Mouse (Mus musculus): Measurements from ENCODE around the gene Dct. TPM values are rescaled to one million over a fixed set of nuclear protein-coding genes. Genes with fewer than 3 reads are reported as not detected.

Dct gene
- total and polyA plus RNA-seq, 2 experiments from 2014 or later: 0.44 to 0.49 TPM

DNA sequence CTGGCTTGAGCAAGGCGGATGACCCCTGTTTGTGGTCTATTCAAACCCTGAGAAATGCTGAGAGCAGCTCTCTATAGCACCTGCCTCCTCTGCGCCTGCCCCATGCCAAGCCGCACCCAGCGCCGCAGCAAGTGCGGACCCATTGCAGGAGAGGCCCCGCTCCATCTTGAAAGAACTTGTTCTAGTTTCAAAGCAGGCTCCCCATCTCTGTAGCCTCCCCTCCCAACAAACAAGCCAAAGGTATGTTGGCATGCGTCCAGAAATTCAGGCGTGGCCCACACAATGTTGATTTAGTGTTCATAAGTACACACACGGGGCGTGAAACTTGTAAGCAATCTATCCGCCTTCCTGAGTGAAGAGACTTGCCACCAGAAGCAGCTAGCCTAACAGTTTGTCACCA lies 1.1 kb downstream of the Dct start:
- ATAC-seq (ENCODE audit: low FRiP score): no peak
- 93% methylated on average over 12 of the region's 12 CpGs for WGBS

GRCm38 (mm10) chr14:118050431-118050830 lies 1.6 kb downstream of the Dct start:
- H3K27me3 ChIP-seq (ENCODE audit: insufficient read depth, low read length): no peaks in the 10 kb centered on the region; the same call in 1 of the 2 replicates

More for the DNA sequence above, 1.1 kb downstream of the Dct start:
- Histone ChIP-seq H3K9me3 (ENCODE audit: low read length) (no peaks in the 10 kb centered on the region), H3K27me3 (ENCODE audit: insufficient read depth, low read length) (no peaks in the 10 kb centered on the region; the same call in 1 of the 2 replicates), H3K4me3 (ENCODE audit: low read depth, low read length) (no peak overlapping the region), H3K4me2 (ENCODE audit: low read depth, low read length, poor library complexity, severe bottlenecking) (no peak overlapping the region), H3K36me3 (ENCODE audit: insufficient read depth, low read length) (no peaks in the 10 kb centered on the region), H3K27ac (ENCODE audit: low read depth, low read length) (no peak overlapping the region), H3K4me1 (ENCODE audit: insufficient read depth, low read length) (peaks cover 3% of the 10 kb centered on the region; the same call in 1 of the 2 replicates), H3K9ac (replicated peaks; ENCODE audit: low read length, poor library complexity, severe bottlenecking) (no peak overlapping the region)
- TF ChIP-seq CTCF (IDR thresholded peaks at IDR 0.05): no peak
- no peak for DNase-seq (ENCODE audit: low spot score)

DNA sequence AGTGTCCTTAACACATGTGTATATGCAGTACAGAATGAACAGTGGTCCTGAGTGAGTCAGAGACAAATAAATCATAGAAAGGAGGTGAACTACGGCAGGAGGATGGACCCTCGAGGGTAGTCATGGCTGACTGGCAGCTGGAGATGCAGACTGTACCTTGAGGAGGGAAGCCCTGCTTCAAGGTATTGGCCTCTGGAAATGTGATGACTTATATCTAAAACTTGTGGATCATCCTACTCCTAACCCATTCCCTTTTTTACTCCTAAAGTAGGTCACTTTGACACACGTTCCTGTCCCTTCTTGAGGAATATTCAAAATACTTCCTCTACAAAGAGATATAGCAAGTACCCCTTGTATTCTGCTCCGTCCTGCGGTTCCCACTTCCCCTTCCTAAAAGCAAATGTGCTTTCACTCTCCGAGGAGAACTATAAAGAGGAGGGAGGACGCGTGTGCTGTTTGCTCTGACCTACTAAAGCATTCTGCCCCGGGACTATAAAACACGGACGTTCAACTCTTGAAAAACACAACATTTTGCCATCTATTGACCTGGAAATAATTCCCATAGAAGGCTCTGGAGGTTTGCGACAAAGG lies 2.3 kb downstream of the Dct start:
- peaks cover 3% of the 10 kb centered on the region; the same call in 1 of the 2 replicates for H3K4me1 ChIP-seq (ENCODE audit: insufficient read depth, low read length)
- H3K36me3 ChIP-seq (ENCODE audit: insufficient read depth, low read length): no peaks in the 10 kb centered on the region
- no peak overlapping the region for H3K4me3 ChIP-seq (ENCODE audit: low read depth, low read length)
- no peak overlapping the region for H3K4me2 ChIP-seq (ENCODE audit: low read depth, low read length, poor library complexity, severe bottlenecking)
- WGBS: 78% methylated on average over 12 of the region's 12 CpGs
- H3K27me3 ChIP-seq (ENCODE audit: insufficient read depth, low read length): no peaks in the 10 kb centered on the region
- no peaks in the 10 kb centered on the region for H3K9me3 ChIP-seq (ENCODE audit: low read length)
- ATAC-seq (ENCODE audit: low FRiP score): no peak
- H3K27ac ChIP-seq (ENCODE audit: low read depth, low read length): no peak overlapping the region
- TF ChIP-seq CTCF (IDR thresholded peaks at IDR 0.05): no peak
- no peak overlapping the region for H3K9ac ChIP-seq (replicated peaks; ENCODE audit: low read length, poor library complexity, severe bottlenecking)
- no peak for DNase-seq (ENCODE audit: low spot score)

More at GRCm38 (mm10) chr14:118050431-118050830, 1.6 kb downstream of the Dct start:
- Histone ChIP-seq H3K4me1 (ENCODE audit: insufficient read depth, low read length) (peaks cover 3% of the 10 kb centered on the region; the same call in 1 of the 2 replicates), H3K27ac (ENCODE audit: low read depth, low read length) (no peak overlapping the region), H3K9ac (replicated peaks; ENCODE audit: low read length, poor library complexity, severe bottlenecking) (no peak overlapping the region), H3K36me3 (ENCODE audit: insufficient read depth, low read length) (no peaks in the 10 kb centered on the region), H3K4me2 (ENCODE audit: low read depth, low read length, poor library complexity, severe bottlenecking) (no peak overlapping the region), H3K9me3 (ENCODE audit: low read length) (no peaks in the 10 kb centered on the region), H3K4me3 (ENCODE audit: low read depth, low read length) (no peak overlapping the region)
- ATAC-seq (ENCODE audit: low FRiP score): no peak
- DNase-seq (ENCODE audit: low spot score): peak; percentile 21
- 77% methylated on average over 10 of the region's 10 CpGs for WGBS
- no peak for TF ChIP-seq CTCF (IDR thresholded peaks at IDR 0.05)

DNA sequence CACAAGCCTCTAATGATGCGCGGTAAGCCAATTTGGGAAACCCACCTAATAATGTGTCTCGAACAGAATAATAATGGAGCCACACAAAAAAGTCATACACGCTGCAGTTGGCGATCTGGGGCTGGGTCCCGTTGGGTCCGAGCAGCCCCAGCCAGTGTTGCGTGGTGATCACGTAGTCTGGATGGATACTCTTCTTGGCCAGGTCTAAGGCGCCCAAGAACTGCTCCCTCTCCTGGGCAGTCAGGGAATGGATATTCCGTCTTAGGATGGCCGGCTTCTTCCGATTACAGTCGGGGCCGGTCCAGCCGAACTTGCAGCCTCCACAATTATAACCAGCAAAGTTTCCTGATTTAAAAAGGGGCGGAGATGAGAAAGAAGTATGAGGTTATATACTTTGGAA lies 9.1 kb downstream of the Dct start:
- peak; percentile 41 for TF ChIP-seq CTCF (IDR thresholded peaks at IDR 0.05)
- no peaks in the 10 kb centered on the region for H3K4me1 ChIP-seq (ENCODE audit: insufficient read depth, low read length)
- no peak overlapping the region for H3K27ac ChIP-seq (ENCODE audit: low read depth, low read length)
- H3K4me2 ChIP-seq (ENCODE audit: low read depth, low read length, poor library complexity, severe bottlenecking): no peak overlapping the region
- no peaks in the 10 kb centered on the region for H3K36me3 ChIP-seq (ENCODE audit: insufficient read depth, low read length)
- WGBS: 72% methylated on average over 17 of the region's 17 CpGs
- H3K27me3 ChIP-seq (ENCODE audit: insufficient read depth, low read length): no peaks in the 10 kb centered on the region
- no peak overlapping the region for H3K9ac ChIP-seq (replicated peaks; ENCODE audit: low read length, poor library complexity, severe bottlenecking)
- DNase-seq (ENCODE audit: low spot score): no peak
- no peak for ATAC-seq (ENCODE audit: low FRiP score)
- H3K4me3 ChIP-seq (ENCODE audit: low read depth, low read length): no peak overlapping the region
- no peaks in the 10 kb centered on the region for H3K9me3 ChIP-seq (ENCODE audit: low read length)

DNA sequence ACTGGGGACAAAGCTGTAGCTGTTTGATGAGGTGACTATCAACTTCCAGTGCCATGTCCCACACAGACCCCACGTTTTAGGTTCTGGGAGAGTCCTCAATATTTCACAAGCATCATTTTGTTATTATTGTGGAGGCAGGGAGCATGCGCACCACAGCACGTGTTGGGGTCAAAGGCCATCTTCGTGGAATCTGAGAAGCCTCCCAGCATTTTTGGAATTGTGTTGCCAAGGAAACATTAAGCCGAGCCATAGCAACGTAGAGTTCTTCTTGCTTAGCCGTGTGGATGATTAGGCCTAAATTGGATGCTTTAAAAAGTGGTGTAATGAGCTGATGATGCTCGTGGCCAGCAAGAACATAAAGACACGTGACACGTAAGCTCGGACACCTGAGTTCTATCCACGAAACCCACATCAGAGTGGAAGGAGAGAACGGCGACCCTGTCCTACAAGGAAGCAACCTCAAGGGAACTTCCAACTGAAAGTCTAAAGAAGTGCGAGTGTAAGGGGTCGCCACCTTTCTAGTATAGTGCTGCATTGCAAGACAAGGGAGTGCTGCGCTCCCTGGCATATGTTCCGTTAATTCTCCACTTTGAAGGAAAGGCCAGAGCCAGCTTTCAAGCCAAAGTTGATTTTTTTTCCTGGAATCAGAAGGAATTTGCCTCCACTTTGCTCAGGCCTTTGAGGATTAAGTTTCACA lies 9.8 kb downstream of the Dct start:
- no peak overlapping the region for H3K27ac ChIP-seq (ENCODE audit: low read depth, low read length)
- no peaks in the 10 kb centered on the region for H3K27me3 ChIP-seq (ENCODE audit: insufficient read depth, low read length)
- DNase-seq (ENCODE audit: low spot score) (no peak), ATAC-seq (ENCODE audit: low FRiP score) (no peak)
- H3K36me3 ChIP-seq (ENCODE audit: insufficient read depth, low read length): no peaks in the 10 kb centered on the region
- 51% methylated on average over 18 of the region's 18 CpGs for WGBS
- H3K4me2 ChIP-seq (ENCODE audit: low read depth, low read length, poor library complexity, severe bottlenecking): no peak overlapping the region
- no peak for TF ChIP-seq CTCF (IDR thresholded peaks at IDR 0.05)
- no peak overlapping the region for H3K4me3 ChIP-seq (ENCODE audit: low read depth, low read length)
- H3K4me1 ChIP-seq (ENCODE audit: insufficient read depth, low read length): no peaks in the 10 kb centered on the region
- no peaks in the 10 kb centered on the region for H3K9me3 ChIP-seq (ENCODE audit: low read length)
- H3K9ac ChIP-seq (replicated peaks; ENCODE audit: low read length, poor library complexity, severe bottlenecking): no peak overlapping the region

GRCm38 (mm10) chr14:118040550-118041250 lies 11.3 kb downstream of the Dct start:
- no peak overlapping the region for H3K9ac ChIP-seq (replicated peaks; ENCODE audit: low read length, poor library complexity, severe bottlenecking)
- no peak for ATAC-seq (ENCODE audit: low FRiP score)
- H3K4me3 ChIP-seq (ENCODE audit: low read depth, low read length): no peak overlapping the region
- 82% methylated on average over 7 of the region's 7 CpGs for WGBS
- H3K4me2 ChIP-seq (ENCODE audit: low read depth, low read length, poor library complexity, severe bottlenecking): no peak overlapping the region
- no peak overlapping the region for H3K27ac ChIP-seq (ENCODE audit: low read depth, low read length)
- no peaks in the 10 kb centered on the region for H3K27me3 ChIP-seq (ENCODE audit: insufficient read depth, low read length)
- H3K36me3 ChIP-seq (ENCODE audit: insufficient read depth, low read length): no peaks in the 10 kb centered on the region
- TF ChIP-seq CTCF (IDR thresholded peaks at IDR 0.05): no peak
- H3K4me1 ChIP-seq (ENCODE audit: insufficient read depth, low read length): no peaks in the 10 kb centered on the region
- DNase-seq (ENCODE audit: low spot score): no peak
- H3K9me3 ChIP-seq (ENCODE audit: low read length): no peaks in the 10 kb centered on the region
